Mouse (Mus musculus): ENCODE data around the gene Gm11939. TPM values are rescaled to one million over a fixed set of nuclear protein-coding genes. Genes with fewer than 3 reads are reported as not detected.

The Gm11939 gene
- not detected for polyA plus RNA-seq (2014; fragmentation: Illumina TruSeq; extraction: RNeasy Lipid Tissue Mini Kit (QIAGEN cat#74804); ENCODE audit: low read depth, low replicate concordance)

GRCm38 (mm10) chr11:99559366-99559765, at the start of gene Gm11939:
Gene Gm11939 (minus strand): TSS chr11:99559466.

GRCm38 (mm10) chr11:99603208-99603607, 43.9 kb upstream of the Gm11939 start, which contains the start of gene Gm11938:
Gene Gm11938 (minus strand): TSS chr11:99603308.

GRCm38 (mm10) chr11:99597742-99598141, 38.5 kb upstream of the Gm11939 start, which contains the start of gene Krtap9-3:
Gene Krtap9-3 (minus strand): TSS chr11:99598105.

GRCm38 (mm10) chr11:99590981-99591380, 31.7 kb upstream of the Gm11939 start, which contains the start of gene Krtap1-3:
Gene Krtap1-3 (minus strand): TSS chr11:99591339.

GRCm38 (mm10) chr11:99583245-99583704, 24.0 kb upstream of the Gm11939 start, which contains the start of gene Krtap1-4:
Gene Krtap1-4 (minus strand): TSS chr11:99583654.

GRCm38 (mm10) chr11:99580636-99581035, 21.4 kb upstream of the Gm11939 start, which contains the start of gene Krtap1-5:
Gene Krtap1-5 (minus strand): TSS chr11:99581016.

GRCm38 (mm10) chr11:99566530-99566929, 7.3 kb upstream of the Gm11939 start, which contains the start of gene Krtap3-1:
Gene Krtap3-1 (minus strand): TSS chr11:99566630.

GRCm38 (mm10) chr11:99556753-99557152, 2.5 kb downstream of the Gm11939 start, which contains the start of gene Krtap3-2:
Gene Krtap3-2 (minus strand): TSS chr11:99556853.

GRCm38 (mm10) chr11:99550765-99551164, 8.5 kb downstream of the Gm11939 start, which contains the start of gene Krtap3-3:
Gene Krtap3-3 (minus strand): TSS chr11:99550865.

GRCm38 (mm10) chr11:99521288-99521860, 37.9 kb downstream of the Gm11939 start, which contains the start of gene Krt39:
Gene Krt39 (minus strand): TSS chr11:99521338.

Other genes with a start within 250 kb of the Gm11939 start
- gene Krt25, start 236.5 kb downstream of the Gm11939 start, polyA plus RNA-seq (2014; fragmentation: Illumina TruSeq; extraction: RNeasy Lipid Tissue Mini Kit (QIAGEN cat#74804); ENCODE audit: low read depth, low replicate concordance): not detected
- gene Krt26, start 221.5 kb downstream of the Gm11939 start, polyA plus RNA-seq (2014; fragmentation: Illumina TruSeq; extraction: RNeasy Lipid Tissue Mini Kit (QIAGEN cat#74804); ENCODE audit: low read depth, low replicate concordance): not detected
- not detected for gene Krt27, start 208.4 kb downstream of the Gm11939 start, polyA plus RNA-seq (2014; fragmentation: Illumina TruSeq; extraction: RNeasy Lipid Tissue Mini Kit (QIAGEN cat#74804); ENCODE audit: low read depth, low replicate concordance)
- gene Krt28, start 184.6 kb downstream of the Gm11939 start, polyA plus RNA-seq (2014; fragmentation: Illumina TruSeq; extraction: RNeasy Lipid Tissue Mini Kit (QIAGEN cat#74804); ENCODE audit: low read depth, low replicate concordance): not detected
- 7.4 TPM for gene Krt10, start 170.1 kb downstream of the Gm11939 start, polyA plus RNA-seq (2014; fragmentation: Illumina TruSeq; extraction: RNeasy Lipid Tissue Mini Kit (QIAGEN cat#74804); ENCODE audit: low read depth, low replicate concordance)
- gene Krt12, start 137.2 kb downstream of the Gm11939 start, polyA plus RNA-seq (2014; fragmentation: Illumina TruSeq; extraction: RNeasy Lipid Tissue Mini Kit (QIAGEN cat#74804); ENCODE audit: low read depth, low replicate concordance): not detected
- 0.77 TPM for gene Krt20, start 121.3 kb downstream of the Gm11939 start, polyA plus RNA-seq (2014; fragmentation: Illumina TruSeq; extraction: RNeasy Lipid Tissue Mini Kit (QIAGEN cat#74804); ENCODE audit: low read depth, low replicate concordance)
- 62.3 TPM for gene Krt23, start 66.3 kb downstream of the Gm11939 start, polyA plus RNA-seq (2014; fragmentation: Illumina TruSeq; extraction: RNeasy Lipid Tissue Mini Kit (QIAGEN cat#74804); ENCODE audit: low read depth, low replicate concordance)
- not detected for gene Krt39, start 38.1 kb downstream of the Gm11939 start, polyA plus RNA-seq (2014; fragmentation: Illumina TruSeq; extraction: RNeasy Lipid Tissue Mini Kit (QIAGEN cat#74804); ENCODE audit: low read depth, low replicate concordance)
- not detected for gene Krt40, start 16.3 kb downstream of the Gm11939 start, polyA plus RNA-seq (2014; fragmentation: Illumina TruSeq; extraction: RNeasy Lipid Tissue Mini Kit (QIAGEN cat#74804); ENCODE audit: low read depth, low replicate concordance)
- gene Krtap3-3, start 8.6 kb downstream of the Gm11939 start, polyA plus RNA-seq (2014; fragmentation: Illumina TruSeq; extraction: RNeasy Lipid Tissue Mini Kit (QIAGEN cat#74804); ENCODE audit: low read depth, low replicate concordance): 0.48 TPM
- not detected for gene Krtap3-2, start 2.6 kb downstream of the Gm11939 start, polyA plus RNA-seq (2014; fragmentation: Illumina TruSeq; extraction: RNeasy Lipid Tissue Mini Kit (QIAGEN cat#74804); ENCODE audit: low read depth, low replicate concordance)
- not detected for gene Krtap3-1, start 7.2 kb upstream of the Gm11939 start, polyA plus RNA-seq (2014; fragmentation: Illumina TruSeq; extraction: RNeasy Lipid Tissue Mini Kit (QIAGEN cat#74804); ENCODE audit: low read depth, low replicate concordance)
- gene Krtap1-5, start 21.6 kb upstream of the Gm11939 start, polyA plus RNA-seq (2014; fragmentation: Illumina TruSeq; extraction: RNeasy Lipid Tissue Mini Kit (QIAGEN cat#74804); ENCODE audit: low read depth, low replicate concordance): not detected
- not detected for gene Krtap1-4, start 24.2 kb upstream of the Gm11939 start, polyA plus RNA-seq (2014; fragmentation: Illumina TruSeq; extraction: RNeasy Lipid Tissue Mini Kit (QIAGEN cat#74804); ENCODE audit: low read depth, low replicate concordance)
- gene Krtap1-3, start 31.9 kb upstream of the Gm11939 start, polyA plus RNA-seq (2014; fragmentation: Illumina TruSeq; extraction: RNeasy Lipid Tissue Mini Kit (QIAGEN cat#74804); ENCODE audit: low read depth, low replicate concordance): not detected
- not detected for gene Krtap9-3, start 38.6 kb upstream of the Gm11939 start, polyA plus RNA-seq (2014; fragmentation: Illumina TruSeq; extraction: RNeasy Lipid Tissue Mini Kit (QIAGEN cat#74804); ENCODE audit: low read depth, low replicate concordance)
- gene Gm11938, start 43.8 kb upstream of the Gm11939 start, polyA plus RNA-seq (2014; fragmentation: Illumina TruSeq; extraction: RNeasy Lipid Tissue Mini Kit (QIAGEN cat#74804); ENCODE audit: low read depth, low replicate concordance): not detected
- not detected for gene Gm11937, start 50.7 kb upstream of the Gm11939 start, polyA plus RNA-seq (2014; fragmentation: Illumina TruSeq; extraction: RNeasy Lipid Tissue Mini Kit (QIAGEN cat#74804); ENCODE audit: low read depth, low replicate concordance)
- gene Krtap2-4, start 55.4 kb upstream of the Gm11939 start, polyA plus RNA-seq (2014; fragmentation: Illumina TruSeq; extraction: RNeasy Lipid Tissue Mini Kit (QIAGEN cat#74804); ENCODE audit: low read depth, low replicate concordance): not detected
- not detected for gene Gm11562, start 61.0 kb upstream of the Gm11939 start, polyA plus RNA-seq (2014; fragmentation: Illumina TruSeq; extraction: RNeasy Lipid Tissue Mini Kit (QIAGEN cat#74804); ENCODE audit: low read depth, low replicate concordance)
- gene Krtap4-1, start 68.8 kb upstream of the Gm11939 start, polyA plus RNA-seq (2014; fragmentation: Illumina TruSeq; extraction: RNeasy Lipid Tissue Mini Kit (QIAGEN cat#74804); ENCODE audit: low read depth, low replicate concordance): not detected
- gene Krtap4-2, start 75.6 kb upstream of the Gm11939 start, polyA plus RNA-seq (2014; fragmentation: Illumina TruSeq; extraction: RNeasy Lipid Tissue Mini Kit (QIAGEN cat#74804); ENCODE audit: low read depth, low replicate concordance): not detected
- not detected for gene Krtap4-7, start 84.6 kb upstream of the Gm11939 start, polyA plus RNA-seq (2014; fragmentation: Illumina TruSeq; extraction: RNeasy Lipid Tissue Mini Kit (QIAGEN cat#74804); ENCODE audit: low read depth, low replicate concordance)
- gene Gm11555, start 90.8 kb upstream of the Gm11939 start, polyA plus RNA-seq (2014; fragmentation: Illumina TruSeq; extraction: RNeasy Lipid Tissue Mini Kit (QIAGEN cat#74804); ENCODE audit: low read depth, low replicate concordance): not detected
- not detected for gene Gm11563, start 99.5 kb upstream of the Gm11939 start, polyA plus RNA-seq (2014; fragmentation: Illumina TruSeq; extraction: RNeasy Lipid Tissue Mini Kit (QIAGEN cat#74804); ENCODE audit: low read depth, low replicate concordance)
- not detected for gene Krtap4-6, start 106.5 kb upstream of the Gm11939 start, polyA plus RNA-seq (2014; fragmentation: Illumina TruSeq; extraction: RNeasy Lipid Tissue Mini Kit (QIAGEN cat#74804); ENCODE audit: low read depth, low replicate concordance)
- gene Gm14190, start 131.3 kb upstream of the Gm11939 start, polyA plus RNA-seq (2014; fragmentation: Illumina TruSeq; extraction: RNeasy Lipid Tissue Mini Kit (QIAGEN cat#74804); ENCODE audit: low read depth, low replicate concordance): not detected
- gene Gm14180, start 174.8 kb upstream of the Gm11939 start, polyA plus RNA-seq (2014; fragmentation: Illumina TruSeq; extraction: RNeasy Lipid Tissue Mini Kit (QIAGEN cat#74804); ENCODE audit: low read depth, low replicate concordance): not detected
- gene Gm11595, start 213.4 kb upstream of the Gm11939 start, polyA plus RNA-seq (2014; fragmentation: Illumina TruSeq; extraction: RNeasy Lipid Tissue Mini Kit (QIAGEN cat#74804); ENCODE audit: low read depth, low replicate concordance): not detected
- gene Krtap4-8, start 221.2 kb upstream of the Gm11939 start, polyA plus RNA-seq (2014; fragmentation: Illumina TruSeq; extraction: RNeasy Lipid Tissue Mini Kit (QIAGEN cat#74804); ENCODE audit: low read depth, low replicate concordance): not detected
- not detected for gene Krtap4-9, start 225.7 kb upstream of the Gm11939 start, polyA plus RNA-seq (2014; fragmentation: Illumina TruSeq; extraction: RNeasy Lipid Tissue Mini Kit (QIAGEN cat#74804); ENCODE audit: low read depth, low replicate concordance)
- gene Gm11596, start 234.0 kb upstream of the Gm11939 start, polyA plus RNA-seq (2014; fragmentation: Illumina TruSeq; extraction: RNeasy Lipid Tissue Mini Kit (QIAGEN cat#74804); ENCODE audit: low read depth, low replicate concordance): not detected
- gene Gm11569, start 239.5 kb upstream of the Gm11939 start, polyA plus RNA-seq (2014; fragmentation: Illumina TruSeq; extraction: RNeasy Lipid Tissue Mini Kit (QIAGEN cat#74804); ENCODE audit: low read depth, low replicate concordance): not detected
- gene Gm11554, start 245.0 kb upstream of the Gm11939 start, polyA plus RNA-seq (2014; fragmentation: Illumina TruSeq; extraction: RNeasy Lipid Tissue Mini Kit (QIAGEN cat#74804); ENCODE audit: low read depth, low replicate concordance): not detected